Mouse (Mus musculus): ENCODE measurements around the gene Ppm1l. TPM values are rescaled to one million over a fixed set of nuclear protein-coding genes. Genes with fewer than 3 reads are reported as not detected.

The Ppm1l gene
- total RNA-seq, 2 experiments from 2014 or later, result 12.9 to 23.2 TPM

- no peak for ATAC-seq (replicated peaks; ENCODE audit: low FRiP score, low TSS enrichment, poor library complexity, severe bottlenecking)
Observed at GRCm38 (mm10) chr3:69475850-69476450, 159.3 kb downstream of the Ppm1l start.

- no peak for ATAC-seq (replicated peaks; ENCODE audit: low FRiP score, low TSS enrichment, poor library complexity, severe bottlenecking)
Observed at GRCm38 (mm10) chr3:69479937-69480336, 163.3 kb downstream of the Ppm1l start.

- ATAC-seq (replicated peaks; ENCODE audit: low FRiP score, low TSS enrichment, poor library complexity, severe bottlenecking), result peak; percentile 81
Observed at GRCm38 (mm10) chr3:69481835-69482234, 165.2 kb downstream of the Ppm1l start.

GRCm38 (mm10) chr3:69484006-69484574, 167.4 kb downstream of the Ppm1l start:
- ATAC-seq (replicated peaks; ENCODE audit: low FRiP score, low TSS enrichment, poor library complexity, severe bottlenecking), result no peak

- 0 out of 2 replicates have a peak, but pooled peaks have one; percentile 27 for ATAC-seq (replicated peaks; ENCODE audit: low FRiP score, low TSS enrichment, poor library complexity, severe bottlenecking)
Observed at GRCm38 (mm10) chr3:69484582-69484981, 167.9 kb downstream of the Ppm1l start.

- no peak for ATAC-seq (replicated peaks; ENCODE audit: low FRiP score, low TSS enrichment, poor library complexity, severe bottlenecking)
Observed at GRCm38 (mm10) chr3:69485347-69485746, 168.7 kb downstream of the Ppm1l start.

GRCm38 (mm10) chr3:69485756-69486155, 169.1 kb downstream of the Ppm1l start:
- no peak for ATAC-seq (replicated peaks; ENCODE audit: low FRiP score, low TSS enrichment, poor library complexity, severe bottlenecking)

GRCm38 (mm10) chr3:69487471-69487870, 170.8 kb downstream of the Ppm1l start:
- ATAC-seq (replicated peaks; ENCODE audit: low FRiP score, low TSS enrichment, poor library complexity, severe bottlenecking), result no peak

- no peak for ATAC-seq (replicated peaks; ENCODE audit: low FRiP score, low TSS enrichment, poor library complexity, severe bottlenecking)
Observed at GRCm38 (mm10) chr3:69489669-69490068, 173.0 kb downstream of the Ppm1l start.

- ATAC-seq (replicated peaks; ENCODE audit: low FRiP score, low TSS enrichment, poor library complexity, severe bottlenecking), result no peak
Observed at GRCm38 (mm10) chr3:69490981-69491681, 174.5 kb downstream of the Ppm1l start.

- no peak for ATAC-seq (replicated peaks; ENCODE audit: low FRiP score, low TSS enrichment, poor library complexity, severe bottlenecking)
Observed at GRCm38 (mm10) chr3:69494233-69495010, 177.8 kb downstream of the Ppm1l start.

GRCm38 (mm10) chr3:69497178-69497577, 180.5 kb downstream of the Ppm1l start:
- ATAC-seq (replicated peaks; ENCODE audit: low FRiP score, low TSS enrichment, poor library complexity, severe bottlenecking), result no peak

GRCm38 (mm10) chr3:69502009-69502408, 185.3 kb downstream of the Ppm1l start:
- ATAC-seq (replicated peaks; ENCODE audit: low FRiP score, low TSS enrichment, poor library complexity, severe bottlenecking), result no peak

- no peak for ATAC-seq (replicated peaks; ENCODE audit: low FRiP score, low TSS enrichment, poor library complexity, severe bottlenecking)
Observed at GRCm38 (mm10) chr3:69502527-69502926, 185.9 kb downstream of the Ppm1l start.

- no peak for ATAC-seq (replicated peaks; ENCODE audit: low FRiP score, low TSS enrichment, poor library complexity, severe bottlenecking)
Observed at GRCm38 (mm10) chr3:69505090-69505489, 188.4 kb downstream of the Ppm1l start.

- no peak for ATAC-seq (replicated peaks; ENCODE audit: low FRiP score, low TSS enrichment, poor library complexity, severe bottlenecking)
Observed at GRCm38 (mm10) chr3:69506352-69506751, 189.7 kb downstream of the Ppm1l start.

GRCm38 (mm10) chr3:69509411-69509952, 192.8 kb downstream of the Ppm1l start:
- ATAC-seq (replicated peaks; ENCODE audit: low FRiP score, low TSS enrichment, poor library complexity, severe bottlenecking), result no peak

GRCm38 (mm10) chr3:69511881-69512280, 195.2 kb downstream of the Ppm1l start:
- ATAC-seq (replicated peaks; ENCODE audit: low FRiP score, low TSS enrichment, poor library complexity, severe bottlenecking), result no peak

- ATAC-seq (replicated peaks; ENCODE audit: low FRiP score, low TSS enrichment, poor library complexity, severe bottlenecking), result no peak
Observed at GRCm38 (mm10) chr3:69512402-69512801, 195.7 kb downstream of the Ppm1l start.
